Mouse (Mus musculus) adrenal gland (tissue): ENCODE results near the gene Grn.

Experiments
- intact Hi-C: fragments of 180-260 bp; cut with DNase I; formaldehyde crosslinking; loops from one replicate; pipeline ENCODE4 v1.15.1; 2025
- microRNA-seq, 2 experiments: library from miRNA; unstranded; fragments of <30 nt; microRNA quantifications; one replicate each; pipeline ENCODE4; 2019

Gene Grn

GRCm38 (mm10) chr11:102467041-102467631, 37.0 kb downstream of the Grn start:
- intact Hi-C loops, result no loop called here

GRCm38 (mm10) chr11:102469648-102470357, 39.7 kb downstream of the Grn start, which contains the start of gene Itga2b:
TSS of gene Itga2b (minus strand) at chr11:102470122.
- intact Hi-C loops, result no loop called here

GRCm38 (mm10) chr11:102475027-102475426, 44.9 kb downstream of the Grn start:
- intact Hi-C loops, result no loop called here

GRCm38 (mm10) chr11:102478671-102479070, 48.6 kb downstream of the Grn start:
- intact Hi-C loops, result no loop called here

- intact Hi-C loops, result no loop called here
These were observed 49.5 kb downstream of the Grn start for GRCm38 (mm10) chr11:102479581-102479980.

- intact Hi-C loops, result no loop called here
These were observed 50.0 kb downstream of the Grn start for GRCm38 (mm10) chr11:102480111-102480510.

- intact Hi-C loops, result no loop called here
These were observed 50.8 kb downstream of the Grn start for GRCm38 (mm10) chr11:102480897-102481296.

GRCm38 (mm10) chr11:102481779-102482178, 51.7 kb downstream of the Grn start:
- intact Hi-C loops, result no loop called here

Small RNAs within 50 kb of the gene (microRNA-seq; reads per million reads assigned to microRNA genes)
- 0.57 to 0.62 reads per million in 2 experiments for gene Mir6930
